Mouse (Mus musculus) right cerebral cortex, postnatal 4 days (tissue): Measurements from ENCODE around the gene Prr23a3.

Experiments used
- DNase-seq: peaks from one replicate; pipeline ENCODE4 v3.0.0-alpha.2; 2022

Prr23a3 gene

GRCm38 (mm10) chr9:98864571-98864970, at the start of gene Prr23a3:
Gene Prr23a3 (plus strand): TSS chr9:98864767.
- no peak for DNase-seq

- DNase-seq = no peak
These were observed 48.5 kb upstream of the Prr23a3 start for GRCm38 (mm10) chr9:98816066-98816465.

GRCm38 (mm10) chr9:98817592-98817991, 47.0 kb upstream of the Prr23a3 start:
- no peak for DNase-seq

GRCm38 (mm10) chr9:98818971-98819370, 45.6 kb upstream of the Prr23a3 start:
- DNase-seq = no peak

GRCm38 (mm10) chr9:98819481-98819880, 45.1 kb upstream of the Prr23a3 start:
- no peak for DNase-seq

GRCm38 (mm10) chr9:98820461-98820860, 44.1 kb upstream of the Prr23a3 start:
- no peak for DNase-seq

GRCm38 (mm10) chr9:98821067-98821466, 43.5 kb upstream of the Prr23a3 start:
- DNase-seq = no peak

GRCm38 (mm10) chr9:98823805-98824204, 40.8 kb upstream of the Prr23a3 start:
- no peak for DNase-seq

GRCm38 (mm10) chr9:98829508-98829907, 35.1 kb upstream of the Prr23a3 start:
- no peak for DNase-seq

GRCm38 (mm10) chr9:98837537-98838074, 27.0 kb upstream of the Prr23a3 start:
- no peak for DNase-seq

- DNase-seq = no peak
These were observed 22.4 kb upstream of the Prr23a3 start, which contains the start of gene Prr23a1 for GRCm38 (mm10) chr9:98842117-98842516. Gene Prr23a1 (plus strand): TSS chr9:98842503.

GRCm38 (mm10) chr9:98856210-98856609, 8.4 kb upstream of the Prr23a3 start, which contains the start of gene Prr23a2:
Gene Prr23a2 (plus strand): TSS chr9:98856494.
- DNase-seq = no peak

- DNase-seq = no peak
These were observed 1.1 kb upstream of the Prr23a3 start for GRCm38 (mm10) chr9:98863463-98863862.

- no peak for DNase-seq
These were observed 36.9 kb downstream of the Prr23a3 start for GRCm38 (mm10) chr9:98901486-98901885.

GRCm38 (mm10) chr9:98902819-98903218, 38.3 kb downstream of the Prr23a3 start, which contains the start of gene 7420426K07Rik:
Gene 7420426K07Rik (plus strand): TSS chr9:98903119.
- no peak for DNase-seq
